Mouse (Mus musculus): ENCODE measurements around the gene Hacd2. TPM values are rescaled to one million over a fixed set of nuclear protein-coding genes. Genes with fewer than 3 reads are reported as not detected.

Hacd2 gene
- polyA plus RNA-seq, 1 experiment from 2014 or later: 25.9 TPM

GRCm38 (mm10) chr16:35018470-35018974, 3.7 kb upstream of the Hacd2 start:
- DNase-seq (no peak), ATAC-seq (ENCODE audit: low FRiP score, low TSS enrichment) (no peak)
- Histone ChIP-seq H3K4me1 (ENCODE audit: control insufficient read depth, insufficient read depth, low read length) (no peaks in the 10 kb centered on the region), H3K27me3 (ENCODE audit: control insufficient read depth, insufficient read depth, low read length) (peaks cover 17% of the 10 kb centered on the region; the same call in 1 of the 2 replicates), H3K4me3 (replicated peaks; ENCODE audit: low read depth, low read length) (no peak overlapping the region), H3K36me3 (ENCODE audit: control insufficient read depth, insufficient read depth, low read length) (no peaks in the 10 kb centered on the region), H3K4me2 (ENCODE audit: low read length) (no peak overlapping the region), H3K9me3 (ENCODE audit: control insufficient read depth, low read length) (no peaks in the 10 kb centered on the region), H3K9ac (replicated peaks; ENCODE audit: low read length) (no peak overlapping the region), H3K27ac (replicated peaks; ENCODE audit: low read depth, low read length) (no peak overlapping the region)
- WGBS: 90% methylated on average over 1 of the region's 1 CpGs

GRCm38 (mm10) chr16:35021903-35022241, 356 bp upstream of the Hacd2 start:
- ATAC-seq (ENCODE audit: low FRiP score, low TSS enrichment) (no peak), DNase-seq (no peak)
- 0 out of 2 replicates have a peak overlapping the region, but pooled peaks have one; percentile 89 for H3K27ac ChIP-seq (replicated peaks; ENCODE audit: low read depth, low read length)
- H3K4me2 ChIP-seq (ENCODE audit: low read length): peak overlapping the region; percentile 66
- 49% methylated on average over 5 of the region's 5 CpGs for WGBS
- no peak overlapping the region; the same call in 1 of the 2 replicates for H3K9ac ChIP-seq (replicated peaks; ENCODE audit: low read length)
- H3K4me3 ChIP-seq (replicated peaks; ENCODE audit: low read depth, low read length): peak overlapping the region; percentile 84
- H3K36me3 ChIP-seq (ENCODE audit: control insufficient read depth, insufficient read depth, low read length): no peaks in the 10 kb centered on the region
- H3K27me3 ChIP-seq (ENCODE audit: control insufficient read depth, insufficient read depth, low read length): peaks cover 17% of the 10 kb centered on the region; the same call in 1 of the 2 replicates
- H3K4me1 ChIP-seq (ENCODE audit: control insufficient read depth, insufficient read depth, low read length): no peaks in the 10 kb centered on the region
- no peaks in the 10 kb centered on the region for H3K9me3 ChIP-seq (ENCODE audit: control insufficient read depth, low read length)

GRCm38 (mm10) chr16:35023138-35023735, 1.0 kb downstream of the Hacd2 start:
- Histone ChIP-seq H3K36me3 (ENCODE audit: control insufficient read depth, insufficient read depth, low read length) (no peaks in the 10 kb centered on the region), H3K27me3 (ENCODE audit: control insufficient read depth, insufficient read depth, low read length) (peaks cover 12% of the 10 kb centered on the region; the same call in 1 of the 2 replicates), H3K9ac (replicated peaks; ENCODE audit: low read length) (peak overlapping the region; percentile 85), H3K4me1 (ENCODE audit: control insufficient read depth, insufficient read depth, low read length) (no peaks in the 10 kb centered on the region), H3K9me3 (ENCODE audit: control insufficient read depth, low read length) (no peaks in the 10 kb centered on the region), H3K27ac (replicated peaks; ENCODE audit: low read depth, low read length) (no peak overlapping the region), H3K4me3 (replicated peaks; ENCODE audit: low read depth, low read length) (peak overlapping the region; percentile 84), H3K4me2 (ENCODE audit: low read length) (peak overlapping the region; percentile 66)
- ATAC-seq (ENCODE audit: low FRiP score, low TSS enrichment) (no peak), DNase-seq (no peak)
- WGBS: 4% methylated on average over 8 of the region's 8 CpGs

- no peak overlapping the region for H3K4me3 ChIP-seq (replicated peaks; ENCODE audit: low read depth, low read length)
- no peaks in the 10 kb centered on the region for H3K4me1 ChIP-seq (ENCODE audit: control insufficient read depth, insufficient read depth, low read length)
- no peak for DNase-seq
- 84% methylated on average over 5 of the region's 5 CpGs for WGBS
- H3K9me3 ChIP-seq (ENCODE audit: control insufficient read depth, low read length): no peaks in the 10 kb centered on the region
- H3K9ac ChIP-seq (replicated peaks; ENCODE audit: low read length): no peak overlapping the region
- H3K27me3 ChIP-seq (ENCODE audit: control insufficient read depth, insufficient read depth, low read length): peaks cover 9% of the 10 kb centered on the region; the same call in 1 of the 2 replicates
- no peak overlapping the region for H3K27ac ChIP-seq (replicated peaks; ENCODE audit: low read depth, low read length)
- peaks cover 9% of the 10 kb centered on the region; the same call in 1 of the 2 replicates for H3K36me3 ChIP-seq (ENCODE audit: control insufficient read depth, insufficient read depth, low read length)
- no peak for ATAC-seq (ENCODE audit: low FRiP score, low TSS enrichment)
- no peak overlapping the region for H3K4me2 ChIP-seq (ENCODE audit: low read length)
These were observed 2.1 kb downstream of the Hacd2 start for GRCm38 (mm10) chr16:35024300-35024699.

GRCm38 (mm10) chr16:35025347-35025746, 3.1 kb downstream of the Hacd2 start:
- H3K4me1 ChIP-seq (ENCODE audit: control insufficient read depth, insufficient read depth, low read length): no peaks in the 10 kb centered on the region
- 93% methylated on average over 4 of the region's 4 CpGs for WGBS
- H3K4me2 ChIP-seq (ENCODE audit: low read length): no peak overlapping the region
- no peak overlapping the region for H3K27ac ChIP-seq (replicated peaks; ENCODE audit: low read depth, low read length)
- no peak overlapping the region for H3K4me3 ChIP-seq (replicated peaks; ENCODE audit: low read depth, low read length)
- no peak for DNase-seq
- ATAC-seq (ENCODE audit: low FRiP score, low TSS enrichment): no peak
- H3K9me3 ChIP-seq (ENCODE audit: control insufficient read depth, low read length): no peaks in the 10 kb centered on the region
- no peaks in the 10 kb centered on the region for H3K27me3 ChIP-seq (ENCODE audit: control insufficient read depth, insufficient read depth, low read length)
- H3K9ac ChIP-seq (replicated peaks; ENCODE audit: low read length): no peak overlapping the region
- peaks cover 12% of the 10 kb centered on the region; the same call in 1 of the 2 replicates for H3K36me3 ChIP-seq (ENCODE audit: control insufficient read depth, insufficient read depth, low read length)

- Histone ChIP-seq H3K9me3 (ENCODE audit: control insufficient read depth, low read length) (no peaks in the 10 kb centered on the region), H3K9ac (replicated peaks; ENCODE audit: low read length) (no peak overlapping the region), H3K4me3 (replicated peaks; ENCODE audit: low read depth, low read length) (no peak overlapping the region), H3K27ac (replicated peaks; ENCODE audit: low read depth, low read length) (no peak overlapping the region), H3K36me3 (ENCODE audit: control insufficient read depth, insufficient read depth, low read length) (peaks cover 25% of the 10 kb centered on the region; the same call in 1 of the 2 replicates), H3K27me3 (ENCODE audit: control insufficient read depth, insufficient read depth, low read length) (no peaks in the 10 kb centered on the region), H3K4me1 (ENCODE audit: control insufficient read depth, insufficient read depth, low read length) (0 out of 2 replicates have a peak, but pooled peaks cover 6% of the 10 kb centered on the region), H3K4me2 (ENCODE audit: low read length) (no peak overlapping the region)
- no peak for ATAC-seq (ENCODE audit: low FRiP score, low TSS enrichment)
- DNase-seq: no peak
- WGBS: 89% methylated on average over 3 of the region's 3 CpGs
These were observed 11.0 kb downstream of the Hacd2 start for GRCm38 (mm10) chr16:35033241-35033640.

GRCm38 (mm10) chr16:35033809-35034577, 11.8 kb downstream of the Hacd2 start:
- Histone ChIP-seq H3K4me3 (replicated peaks; ENCODE audit: low read depth, low read length) (no peak overlapping the region), H3K36me3 (ENCODE audit: control insufficient read depth, insufficient read depth, low read length) (peaks cover 19% of the 10 kb centered on the region; the same call in 1 of the 2 replicates), H3K9me3 (ENCODE audit: control insufficient read depth, low read length) (no peaks in the 10 kb centered on the region), H3K4me2 (ENCODE audit: low read length) (no peak overlapping the region), H3K27me3 (ENCODE audit: control insufficient read depth, insufficient read depth, low read length) (no peaks in the 10 kb centered on the region), H3K27ac (replicated peaks; ENCODE audit: low read depth, low read length) (no peak overlapping the region), H3K4me1 (ENCODE audit: control insufficient read depth, insufficient read depth, low read length) (0 out of 2 replicates have a peak, but pooled peaks cover 6% of the 10 kb centered on the region), H3K9ac (replicated peaks; ENCODE audit: low read length) (no peak overlapping the region)
- no peak for DNase-seq
- ATAC-seq (ENCODE audit: low FRiP score, low TSS enrichment): no peak
- WGBS: 87% methylated on average over 8 of the region's 8 CpGs

- Histone ChIP-seq H3K27me3 (ENCODE audit: control insufficient read depth, insufficient read depth, low read length) (no peaks in the 10 kb centered on the region), H3K4me2 (ENCODE audit: low read length) (no peak overlapping the region), H3K4me1 (ENCODE audit: control insufficient read depth, insufficient read depth, low read length) (0 out of 2 replicates have a peak, but pooled peaks cover 6% of the 10 kb centered on the region), H3K9ac (replicated peaks; ENCODE audit: low read length) (no peak overlapping the region), H3K4me3 (replicated peaks; ENCODE audit: low read depth, low read length) (no peak overlapping the region), H3K9me3 (ENCODE audit: control insufficient read depth, low read length) (no peaks in the 10 kb centered on the region), H3K27ac (replicated peaks; ENCODE audit: low read depth, low read length) (no peak overlapping the region), H3K36me3 (ENCODE audit: control insufficient read depth, insufficient read depth, low read length) (peaks cover 18% of the 10 kb centered on the region; the same call in 1 of the 2 replicates)
- 93% methylated on average over 5 of the region's 5 CpGs for WGBS
- DNase-seq (no peak), ATAC-seq (ENCODE audit: low FRiP score, low TSS enrichment) (no peak)
These were observed 12.7 kb downstream of the Hacd2 start for GRCm38 (mm10) chr16:35034971-35035370.

Measured in midbrain, embryonic 14.5 days (tissue).